Mouse (Mus musculus) MEL (cell line): ENCODE results near the gene 9130019O22Rik. TPM values are rescaled to one million over a fixed set of nuclear protein-coding genes. Genes with fewer than 3 reads are reported as not detected.
"Not testable (repeated sequence)": the region's sequence is repeated elsewhere in the genome, so short reads cannot be mapped to it uniquely, and the experiment has no call there.

Source experiments
- DNase-seq: peaks from one replicate; pipeline ENCODE4 v3.0.0; 2011; ENCODE audit warnings: low read depth, low spot score
- H3K27ac ChIP-seq: 2 replicates; pipeline ENCODE4 v1.5.1; 2012; ENCODE audit warnings: low read depth, mild to moderate bottlenecking, control low read depth, low read length, moderate library complexity; ENCODE audit not compliant: control insufficient read depth
- H3K27me3 ChIP-seq, 2 experiments: fragments of 150-350 bp in 1 of 2; sonication (generic) in 1 of 2; 2 replicates each; pipeline ENCODE4 v1.6.1; 2012; ENCODE audit warnings: low read length in 2 of 2, mild to moderate bottlenecking in 2 of 2, improper control_type of control experiment in 1 of 2, moderate library complexity in 1 of 2; ENCODE audit not compliant: insufficient read depth in 2 of 2, control insufficient read depth in 1 of 2
- H3K36me3 ChIP-seq, 2 experiments: 2 replicates each; pipeline ENCODE4 v1.6.1; 2012 to 2014; ENCODE audit warnings: low read length in 2 of 2, improper control_type of control experiment in 1 of 2, inconsistent platforms in 1 of 2, mild to moderate bottlenecking in 1 of 2; ENCODE audit not compliant: insufficient read depth in 2 of 2, control insufficient read depth in 1 of 2
- H3K4me1 ChIP-seq, 2 experiments: fragments of 150-350 bp in 1 of 2; sonication (generic) in 1 of 2; 2 replicates each; pipeline ENCODE4 v1.6.1; 2012; ENCODE audit warnings: low read length in 2 of 2, improper control_type of control experiment in 1 of 2, mild to moderate bottlenecking in 1 of 2; ENCODE audit not compliant: insufficient read depth in 2 of 2, control insufficient read depth in 1 of 2
- H3K4me3 ChIP-seq, 2 experiments: fragments of 150-350 bp in 1 of 2; sonication (generic) in 1 of 2; 2 replicates each; pipeline ENCODE4 v1.5.1; 2012; ENCODE audit warnings: low read depth in 2 of 2, low read length in 2 of 2, mild to moderate bottlenecking in 2 of 2, moderate library complexity in 2 of 2, control low read depth in 1 of 2, improper control_type of control experiment in 1 of 2; ENCODE audit not compliant: control insufficient read depth in 1 of 2, insufficient read depth in 1 of 2
- H3K79me2 ChIP-seq: 2 replicates; pipeline ENCODE4 v1.6.1; 2012; ENCODE audit warnings: mild to moderate bottlenecking, low read length, moderate library complexity; ENCODE audit not compliant: control insufficient read depth, poor library complexity, insufficient read depth
- H3K9ac ChIP-seq: 2 replicates; pipeline ENCODE4 v1.6.1; 2012; ENCODE audit warnings: low read depth, mild to moderate bottlenecking, control low read depth, low read length, moderate library complexity; ENCODE audit not compliant: control insufficient read depth, poor library complexity, severe bottlenecking
- H3K9me3 ChIP-seq: fragments of 150-350 bp; sonication (generic); replicated peaks from 2 replicates; pipeline ENCODE4 v1.6.1; 2012; ENCODE audit warnings: mild to moderate bottlenecking, low read length, improper control_type of control experiment, moderate library complexity; ENCODE audit not compliant: insufficient read depth
- BHLHE40 ChIP-seq: IDR thresholded peaks from 2 replicates; pipeline ENCODE4 v1.6.1; 2012; ENCODE audit warnings: low read depth, mild to moderate bottlenecking, inconsistent platforms, low read length, improper control_type of control experiment, borderline replicate concordance
- CHD2 ChIP-seq: IDR thresholded peaks from 2 replicates; pipeline ENCODE4 v1.6.1; 2011; ENCODE audit warnings: low read length, improper control_type of control experiment
- CTCF ChIP-seq, 3 experiments: IDR thresholded peaks in 2 of 3; conservative IDR thresholded peaks in 1 of 3; 2 replicates each; pipeline ENCODE4 v1.5.1; 2011 to 2012; ENCODE audit warnings: low read length in 3 of 3, low read depth in 2 of 3, mild to moderate bottlenecking in 2 of 3, improper control_type of control experiment in 1 of 3, inconsistent platforms in 1 of 3, mixed read lengths in 1 of 3, moderate library complexity in 1 of 3; ENCODE audit not compliant: control insufficient read depth in 1 of 3, insufficient read depth in 1 of 3, poor library complexity in 1 of 3, severe bottlenecking in 1 of 3
- HCFC1 ChIP-seq: IDR thresholded peaks from 2 replicates; pipeline ENCODE4 v1.6.1; 2012; ENCODE audit warnings: low read depth, mild to moderate bottlenecking, inconsistent platforms, low read length, improper control_type of control experiment, moderate library complexity
- MXI1 ChIP-seq: IDR thresholded peaks from 2 replicates; pipeline ENCODE4 v1.6.1; 2011; ENCODE audit warnings: mild to moderate bottlenecking, low read depth, low read length, improper control_type of control experiment
- MYB ChIP-seq: IDR thresholded peaks from 2 replicates; pipeline ENCODE4 v1.6.1; 2011; ENCODE audit warnings: mild to moderate bottlenecking, low read depth, low read length, improper control_type of control experiment
- MYC ChIP-seq: IDR thresholded peaks from 2 replicates; pipeline ENCODE4 v1.6.1; 2011; ENCODE audit warnings: low read depth, mild to moderate bottlenecking, low read length, improper control_type of control experiment, moderate library complexity
- NELFE ChIP-seq: IDR thresholded peaks from 2 replicates; pipeline ENCODE4 v1.6.1; 2011; ENCODE audit warnings: low read depth, low read length, improper control_type of control experiment
- POLR2AphosphoS2 ChIP-seq: IDR thresholded peaks from 2 replicates; pipeline ENCODE4 v1.6.1; 2011; ENCODE audit warnings: low read length, improper control_type of control experiment
- RAD21 ChIP-seq: IDR thresholded peaks from 2 replicates; pipeline ENCODE4 v1.6.1; 2011; ENCODE audit warnings: mild to moderate bottlenecking, low read depth, low read length, improper control_type of control experiment
- SIN3A ChIP-seq: IDR thresholded peaks from 2 replicates; pipeline ENCODE4 v1.6.1; 2012; ENCODE audit warnings: low read length, improper control_type of control experiment, inconsistent platforms
- SMC3 ChIP-seq: IDR thresholded peaks from 2 replicates; pipeline ENCODE4 v1.6.1; 2011; ENCODE audit warnings: low read depth, low read length, improper control_type of control experiment
- TCF12 ChIP-seq: IDR thresholded peaks from 2 replicates; pipeline ENCODE4 v1.6.1; 2014; ENCODE audit warnings: low read depth, mild to moderate bottlenecking, inconsistent platforms, low read length, improper control_type of control experiment, moderate library complexity
- ZC3H11A ChIP-seq: IDR thresholded peaks from 2 replicates; pipeline ENCODE4 v1.6.1; 2012; ENCODE audit warnings: low read depth, mild to moderate bottlenecking, inconsistent platforms, low read length, improper control_type of control experiment
- ZMIZ1 ChIP-seq: IDR thresholded peaks from 2 replicates; pipeline ENCODE4 v1.6.1; 2012; ENCODE audit warnings: low read depth, mild to moderate bottlenecking, inconsistent platforms, low read length, improper control_type of control experiment, moderate library complexity
- polyA plus RNA-seq, 2 experiments: library from polyadenylated mRNA; stranded (reverse) in 1 of 2; unstranded in 1 of 2; fragments of >175 nt in 1 of 2; fragments of >200 nt in 1 of 2; gene quantifications; 2 replicates each; pipeline versions ENCODE4 v1.2.1 to v1.2.4; 2012; ENCODE audit warnings: low replicate concordance in 2 of 2, low read depth in 1 of 2; ENCODE audit not compliant: insufficient read length in 2 of 2, insufficient read depth in 1 of 2, missing spikeins in 1 of 2
- total RNA-seq: library from RNA; depleted of rRNA; stranded (reverse); fragments of 300-350 nt; gene quantifications from 2 replicates; pipeline ENCODE4 v1.2.3, GENCODE M21; 2012

9130019O22Rik gene
- total and polyA plus RNA-seq, 3 experiments = 1.5 to 2.1 TPM; not detected in 1

GRCm38 (mm10) chr7:127366249-127366648 is 20.7 kb downstream of the 9130019O22Rik start:
- H3K27ac ChIP-seq = no peak overlapping the region
- H3K27me3 ChIP-seq = no peaks in the 10 kb centered on the region
- H3K9me3 ChIP-seq = no peaks in the 10 kb centered on the region
- no peak for DNase-seq
- no peaks in the 10 kb centered on the region for H3K79me2 ChIP-seq
- TF ChIP-seq MYB = no peak
- no peak for TF ChIP-seq POLR2AphosphoS2
- no peak for TF ChIP-seq TCF12
- TF ChIP-seq MXI1 = no peak
- no peak for TF ChIP-seq ZC3H11A
- no peak for TF ChIP-seq CHD2
- H3K4me1 ChIP-seq = peaks cover 5 to 9% of the 10 kb centered on the region in 2 experiments
- H3K4me3 ChIP-seq = no peak overlapping the region
- H3K36me3 ChIP-seq = peaks cover 0 to 8% of the 10 kb centered on the region in 2 experiments; a peak in 2 of 4 replicates
- H3K9ac ChIP-seq = no peak overlapping the region

GRCm38 (mm10) chr7:127364166-127364565 is 22.8 kb downstream of the 9130019O22Rik start:
- Histone ChIP-seq H3K4me3 (no peak overlapping the region), H3K9me3 (no peaks in the 10 kb centered on the region), H3K36me3 (peaks cover 0 to 3% of the 10 kb centered on the region in 2 experiments; a peak in 1 of 4 replicates), H3K9ac (no peak overlapping the region), H3K4me1 (0 out of 4 replicates have a peak, but pooled peaks cover 4% of the 10 kb centered on the region in 2 experiments), H3K27me3 (no peaks in the 10 kb centered on the region), H3K27ac (no peak overlapping the region), H3K79me2 (no peaks in the 10 kb centered on the region)
- no peak for TF ChIP-seq ZMIZ1
- no peak for DNase-seq

GRCm38 (mm10) chr7:127363475-127363921 is 23.5 kb downstream of the 9130019O22Rik start:
- DNase-seq = no peak
- Histone ChIP-seq H3K27ac (no peak overlapping the region), H3K9ac (no peak overlapping the region), H3K36me3 (peaks cover 0 to 3% of the 10 kb centered on the region in 2 experiments; a peak in 1 of 4 replicates), H3K79me2 (no peaks in the 10 kb centered on the region), H3K4me3 (no peak overlapping the region), H3K27me3 (no peaks in the 10 kb centered on the region), H3K4me1 (0 out of 4 replicates have a peak, but pooled peaks cover 4% of the 10 kb centered on the region in 2 experiments), H3K9me3 (no peaks in the 10 kb centered on the region)
- TF ChIP-seq BHLHE40 (no peak), CHD2 (no peak), NELFE (no peak)

DNA sequence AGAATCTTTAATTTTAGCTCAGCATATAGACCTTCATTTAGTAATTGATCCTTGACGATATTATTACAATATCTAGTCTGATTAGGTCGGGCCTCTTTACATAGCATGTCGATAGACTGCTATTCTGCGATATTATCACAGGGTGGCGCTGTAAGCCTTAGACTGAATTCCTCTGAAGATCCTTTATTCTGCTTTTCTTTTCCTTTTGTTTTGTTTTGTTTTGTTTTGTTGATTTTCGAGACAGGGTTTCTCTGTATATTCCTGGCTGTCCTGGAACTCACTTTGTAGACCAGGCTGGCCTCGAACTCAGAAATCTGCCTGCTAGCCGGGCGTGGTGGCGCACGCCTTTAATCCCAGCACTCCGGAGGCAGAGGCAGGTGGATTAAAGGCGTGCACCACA is 24.5 kb downstream of the 9130019O22Rik start:
- TF ChIP-seq SMC3 = peak; percentile 85
- TF ChIP-seq CTCF (IDR thresholded peaks at IDR 0.05 in 2 of 3, conservative IDR thresholded peaks at IDR 0.05 in 1 of 3; ENCODE audit: control insufficient read depth in 1 of 3, insufficient read depth in 1 of 3, low read depth in 2 of 3, low read length in 3 of 3, poor library complexity in 1 of 3, severe bottlenecking in 1 of 3) = peak; percentile 31 to 91 (median 75)
- TF ChIP-seq MYC = 0 out of 2 replicates have a peak, but pooled peaks have one; percentile 27
- peak; percentile 94 for TF ChIP-seq RAD21
- TF ChIP-seq ZC3H11A = peak; percentile 94
- TF ChIP-seq HCFC1 = 0 out of 2 replicates have a peak, but pooled peaks have one; percentile 55
- peak; percentile 84 for TF ChIP-seq SIN3A
- peak; percentile 44; the same call in 1 of the 2 replicates for TF ChIP-seq MXI1
- not testable (repeated sequence) for H3K9me3 ChIP-seq, H3K27ac ChIP-seq, H3K27me3 ChIP-seq, H3K4me1 ChIP-seq, H3K79me2 ChIP-seq, H3K36me3 ChIP-seq
- peak; percentile 83 for DNase-seq
- peak overlapping the region; percentile 67 for H3K9ac ChIP-seq
- peak overlapping the region; percentile 30 to 60 for H3K4me3 ChIP-seq
